Mouse (Mus musculus) megakaryocyte, adult 5-6 weeks (primary cell): ENCODE data around the gene Hopx. TPM values are rescaled to one million over a fixed set of nuclear protein-coding genes. Genes with fewer than 3 reads are reported as not detected.

ENCODE experiments used
- ATAC-seq: 2 replicates; pipeline ENCODE4 v1.8.0; 2016; ENCODE audit warnings: mild to moderate bottlenecking, inconsistent platforms; ENCODE audit not compliant: poor library complexity, severe bottlenecking
- total RNA-seq, 2 experiments: library from RNA; stranded (forward) in 1 of 2; stranded (reverse) in 1 of 2; fragments of 153-499, 151-499 nt in 1 of 2; fragments of 221-1000, 200-1000 nt in 1 of 2; gene quantifications; 2 replicates each; pipeline versions ENCODE4 v1.2.3 to v1.2.4; 2015 to 2017

The Hopx gene
- total RNA-seq, 2 experiments from 2014 or later: 35.5 to 127 TPM

DNA sequence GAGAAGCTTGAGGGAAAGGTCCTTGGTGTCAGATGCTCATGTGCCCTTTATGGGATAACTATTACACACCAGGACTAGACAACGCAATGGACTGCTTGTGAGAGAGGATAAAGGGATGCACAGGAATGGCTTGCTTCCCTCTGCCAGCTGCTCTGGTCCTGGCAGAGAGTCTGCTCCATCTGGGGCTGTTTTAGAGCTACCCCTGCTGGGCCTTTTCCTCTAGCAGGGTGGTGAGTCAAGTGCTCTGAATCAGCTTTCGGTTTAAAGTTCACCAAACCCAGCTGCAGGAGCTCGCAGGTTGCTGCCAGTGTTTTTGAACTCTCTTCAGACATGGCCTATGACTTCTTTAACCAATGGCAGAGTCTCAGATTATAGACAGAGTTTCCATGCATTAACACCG lies 39.0 kb downstream of the Hopx start:
- no peak for ATAC-seq

GRCm38 (mm10) chr5:77074914-77075313 lies 40.0 kb downstream of the Hopx start:
- no peak for ATAC-seq

DNA sequence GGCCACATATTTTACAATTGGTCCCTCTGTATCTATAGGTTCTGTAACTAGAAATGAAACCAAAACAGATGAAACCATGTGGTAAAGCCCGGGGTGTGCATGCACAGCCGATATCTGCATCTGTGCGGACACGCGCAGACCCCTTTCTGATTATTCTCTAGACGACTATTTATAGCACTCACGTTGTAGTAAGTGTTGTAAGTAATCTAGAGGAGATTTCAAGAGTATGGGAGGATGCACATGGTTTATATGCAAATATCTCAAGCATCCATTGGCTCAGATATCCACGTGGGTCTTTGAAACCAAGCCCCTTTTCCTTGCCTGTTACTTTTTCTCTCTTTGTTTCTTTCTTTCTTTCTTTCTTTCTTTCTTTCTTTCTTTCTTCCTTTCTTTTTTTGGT lies 41.1 kb downstream of the Hopx start:
- ATAC-seq: no peak

DNA sequence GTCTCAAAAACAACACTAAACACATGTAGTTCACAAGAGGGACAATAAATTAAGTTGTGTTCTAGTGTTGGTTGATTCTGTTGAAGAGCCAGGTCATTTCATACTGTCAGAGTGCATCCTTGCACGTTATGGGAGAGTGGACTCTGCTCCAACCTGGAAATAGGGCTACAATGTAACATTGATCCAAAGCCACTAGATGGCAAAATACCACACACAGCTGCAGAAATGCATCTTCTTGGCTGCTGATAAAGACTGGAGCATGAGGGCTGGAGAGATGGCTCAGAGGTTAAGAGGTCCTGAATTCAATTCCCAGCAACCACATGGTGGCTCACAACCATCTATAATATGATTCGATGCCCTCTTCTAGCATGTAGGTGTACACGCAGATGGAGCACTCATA lies 43.3 kb downstream of the Hopx start:
- no peak for ATAC-seq

DNA sequence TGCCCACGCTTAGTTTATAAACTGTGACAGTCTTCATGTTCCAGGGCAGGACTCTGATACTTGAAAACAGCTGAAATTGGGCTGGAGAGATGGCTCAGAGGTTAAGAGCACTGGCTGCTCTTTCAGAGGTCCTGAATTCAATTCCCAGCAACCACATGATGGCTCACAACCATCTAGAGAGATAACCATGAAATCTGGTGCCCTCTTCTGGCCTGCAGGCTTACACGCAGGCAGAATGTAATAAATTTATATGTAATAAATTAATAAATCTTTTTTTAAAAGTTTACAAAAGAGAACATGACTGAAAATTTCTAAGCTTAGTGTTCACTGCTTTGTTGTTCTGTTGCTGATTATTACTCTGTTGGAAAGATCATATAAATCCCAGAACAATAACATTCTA lies 43.9 kb downstream of the Hopx start:
- no peak for ATAC-seq

DNA sequence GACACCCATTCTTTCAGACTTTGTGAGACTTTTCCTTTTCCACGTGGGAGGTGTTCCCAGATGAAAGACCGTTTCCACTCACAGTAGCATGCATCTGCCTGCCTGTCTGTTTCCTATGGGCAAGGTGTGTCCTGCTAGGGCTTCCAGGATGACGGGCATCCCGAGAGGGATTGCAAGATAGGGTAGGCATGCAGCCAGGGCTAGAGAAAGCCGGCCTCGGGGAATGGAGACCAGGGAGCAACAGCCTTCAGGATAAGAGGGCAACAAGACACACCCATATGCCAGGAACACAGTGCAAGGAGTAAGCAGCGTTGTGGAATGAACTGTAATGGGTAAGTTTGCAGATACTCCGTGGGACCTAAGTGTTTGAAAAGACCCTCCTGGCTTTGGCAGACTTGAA lies 47.6 kb downstream of the Hopx start:
- no peak for ATAC-seq

GRCm38 (mm10) chr5:77061372-77062038 lies 53.4 kb downstream of the Hopx start:
- peak; percentile 93 for ATAC-seq

DNA sequence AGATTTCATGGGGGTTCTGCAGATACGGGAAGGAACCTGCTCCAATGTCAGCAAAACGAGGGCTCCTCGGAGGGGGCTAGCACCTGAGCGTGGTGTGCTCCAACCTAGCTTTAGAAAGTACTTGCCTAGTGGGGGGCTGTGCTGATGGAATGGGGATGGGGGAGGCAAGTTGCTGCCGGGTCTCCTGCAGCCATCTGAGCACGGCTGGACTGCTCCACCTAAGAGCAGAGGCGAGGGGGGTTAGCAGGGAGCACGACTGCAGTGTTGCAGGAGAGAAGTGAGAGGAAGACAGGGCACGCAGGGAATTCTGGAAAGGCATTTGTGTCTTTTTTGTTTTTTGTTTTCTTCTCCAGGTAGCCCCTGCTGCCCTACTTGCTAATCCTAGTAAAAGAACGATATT lies 54.6 kb downstream of the Hopx start:
- ATAC-seq: no peak

DNA sequence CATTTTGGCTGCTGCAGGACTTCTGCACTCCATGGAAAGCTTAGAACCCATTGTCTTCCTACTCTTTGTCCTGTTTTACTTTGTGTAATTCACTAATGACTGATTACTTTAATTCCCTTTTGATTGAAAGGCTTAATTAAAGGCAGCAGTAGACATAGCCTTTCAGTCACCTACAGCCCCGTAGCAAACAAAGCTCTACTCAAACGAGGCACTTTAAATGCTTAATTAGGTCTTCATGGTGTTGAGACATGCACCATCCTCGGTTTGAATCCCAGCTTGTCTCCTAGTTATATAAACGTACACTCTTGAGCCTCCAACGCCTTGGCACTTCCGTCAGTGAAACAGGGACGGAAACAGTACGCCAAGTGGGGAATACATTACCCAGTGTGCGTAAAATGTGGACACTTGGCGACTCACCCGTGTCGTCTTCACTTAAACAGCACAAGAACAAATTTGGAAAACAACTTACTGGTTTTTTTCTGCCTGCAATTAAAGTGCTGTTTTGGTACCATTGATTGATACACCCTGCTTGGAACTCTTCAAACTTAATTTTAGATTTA lies 58.0 kb downstream of the Hopx start:
- ATAC-seq: no peak

GRCm38 (mm10) chr5:77052616-77053015 lies 62.3 kb downstream of the Hopx start:
- ATAC-seq: no peak

GRCm38 (mm10) chr5:77044362-77044761 lies 70.6 kb downstream of the Hopx start:
- ATAC-seq: peak; percentile 68

GRCm38 (mm10) chr5:77039391-77039790 lies 75.5 kb downstream of the Hopx start:
- ATAC-seq: no peak

GRCm38 (mm10) chr5:77038451-77038850 lies 76.5 kb downstream of the Hopx start:
- peak; percentile 89 for ATAC-seq

Other genes starting within 250 kb of the Hopx start
- 6.4 and 7.6 TPM in 2 replicates for gene Aasdh, start 209.6 kb downstream of the Hopx start, total RNA-seq (2015)
- gene Aasdh, start 209.6 kb downstream of the Hopx start, total RNA-seq (2017): 13.3 and 14.4 TPM in 2 replicates
- 182 and 193 TPM in 2 replicates for gene Paics, start 163.8 kb downstream of the Hopx start, total RNA-seq (2015)
- gene Paics, start 163.8 kb downstream of the Hopx start, total RNA-seq (2017): 187 and 225 TPM in 2 replicates
- gene Ppat, start 163.5 kb downstream of the Hopx start, total RNA-seq (2015): 11.4 and 13.0 TPM in 2 replicates
- 19.3 and 20.1 TPM in 2 replicates for gene Ppat, start 163.5 kb downstream of the Hopx start, total RNA-seq (2017)
- gene Srp72, start 140.4 kb downstream of the Hopx start, total RNA-seq (2015): 83.0 and 91.0 TPM in 2 replicates
- 133 and 141 TPM in 2 replicates for gene Srp72, start 140.4 kb downstream of the Hopx start, total RNA-seq (2017)
- 0.31 and 1.3 TPM in 2 replicates for gene Arl9, start 111.1 kb downstream of the Hopx start, total RNA-seq (2015)
- not detected in 2 replicates for gene Arl9, start 111.1 kb downstream of the Hopx start, total RNA-seq (2017)
- gene Thegl, start 99.1 kb downstream of the Hopx start, total RNA-seq (2015): 0.45 TPM in 1 of 2 replicates, not detected in the other
- gene Thegl, start 99.1 kb downstream of the Hopx start, total RNA-seq (2017): not detected in 2 replicates
- 2.2 and 4.9 TPM in 2 replicates for gene Spink2, start 96.3 kb upstream of the Hopx start, total RNA-seq (2015)
- gene Spink2, start 96.3 kb upstream of the Hopx start, total RNA-seq (2017): 3.3 and 5.4 TPM in 2 replicates
- gene Rest, start 150.4 kb upstream of the Hopx start, total RNA-seq (2015): 19.9 and 21.1 TPM in 2 replicates
- gene Rest, start 150.4 kb upstream of the Hopx start, total RNA-seq (2017): 31.5 and 37.9 TPM in 2 replicates
- 18.0 and 24.7 TPM in 2 replicates for gene Noa1, start 195.0 kb upstream of the Hopx start, total RNA-seq (2015)
- gene Noa1, start 195.0 kb upstream of the Hopx start, total RNA-seq (2017): 10.2 and 15.8 TPM in 2 replicates
- gene Polr2b, start 195.0 kb upstream of the Hopx start, total RNA-seq (2015): 60.9 and 79.2 TPM in 2 replicates
- 100 and 101 TPM in 2 replicates for gene Polr2b, start 195.0 kb upstream of the Hopx start, total RNA-seq (2017)